Mouse (Mus musculus) limb, embryonic 13.5 days (tissue): ENCODE measurements at regions not wholly inside any gene's neighbourhood (a gene's known extent, or its start where the extent isn't known, plus 50 kb on each side); places are given as distances from the start of the nearest gene placed in this dataset.

Source experiments
- ATAC-seq: fragments of 200-750 bp; cut with Nextera tagmentation; 2 replicates; pipeline ENCODE4 v1.8.0; 2017; ENCODE audit warnings: low read depth, moderate number of reproducible peaks, moderate TSS enrichment; ENCODE audit not compliant: low FRiP score
- H3K27ac ChIP-seq: fragments of 300-500 bp; sonication (generic); 2 replicates; pipeline ENCODE4 v1.5.1; 2015; ENCODE audit warnings: inconsistent platforms, mild to moderate bottlenecking, moderate library complexity
- H3K27me3 ChIP-seq: fragments of 300-500 bp; sonication (generic); 2 replicates; pipeline ENCODE4 v1.6.1; 2015; ENCODE audit warnings: mild to moderate bottlenecking, inconsistent platforms
- H3K36me3 ChIP-seq: fragments of 300-500 bp; sonication (generic); 2 replicates; pipeline ENCODE4 v1.6.1; 2015; ENCODE audit warnings: inconsistent platforms, mild to moderate bottlenecking, moderate library complexity
- H3K4me1 ChIP-seq: fragments of 300-500 bp; sonication (generic); 2 replicates; pipeline ENCODE4 v1.6.1; 2015; ENCODE audit warnings: inconsistent platforms
- H3K4me2 ChIP-seq: fragments of 300-500 bp; sonication (generic); replicated peaks from 2 replicates; pipeline ENCODE4 v1.6.1; 2015; ENCODE audit warnings: inconsistent platforms, mild to moderate bottlenecking, moderate library complexity
- H3K4me3 ChIP-seq: fragments of 300-500 bp; sonication (generic); 2 replicates; pipeline ENCODE4 v1.5.1; 2015; ENCODE audit warnings: moderate library complexity, mild to moderate bottlenecking, inconsistent platforms
- H3K9ac ChIP-seq: fragments of 300-500 bp; sonication (generic); 2 replicates; pipeline ENCODE4 v1.6.1; 2015; ENCODE audit warnings: mild to moderate bottlenecking, inconsistent platforms
- H3K9me3 ChIP-seq: fragments of 300-500 bp; sonication (generic); 2 replicates; pipeline ENCODE4 v1.6.1; 2016; ENCODE audit warnings: inconsistent platforms
- WGBS: fragments of 180-500 bp; shearing (Covaris S2); methylation state at CpG from one replicate; pipeline ENCODE4 v1.1.7; 2015; 5-methylcytosine and 5-hydroxymethylcytosine counted together

DNA sequence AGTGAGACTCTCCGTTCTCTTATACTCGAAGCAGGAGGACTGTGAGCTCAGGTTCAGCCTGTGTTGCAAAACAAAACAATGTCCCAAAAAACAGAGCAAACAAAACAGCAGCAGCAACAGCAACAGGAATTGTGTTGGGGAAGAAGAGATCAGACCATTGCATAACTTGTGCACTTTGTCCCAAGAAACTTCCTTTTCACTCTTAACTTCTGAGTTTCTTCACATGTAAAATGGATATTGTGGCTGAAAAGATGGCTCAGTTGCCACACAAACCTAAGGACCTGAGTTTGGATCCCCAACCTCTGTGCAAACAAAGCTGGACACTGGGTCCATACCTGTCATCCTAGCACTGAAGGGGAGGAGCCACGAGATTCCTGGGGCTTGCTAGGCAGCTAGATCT lies 146.1 kb upstream of the Lyplal1 start:
- 79% methylated on average over 3 of the region's 3 CpGs for WGBS
- Histone ChIP-seq H3K4me2 (no peak overlapping the region), H3K9me3 (0 out of 2 replicates have a peak, but pooled peaks cover 4% of the 10 kb centered on the region), H3K4me1 (peaks cover 23% of the 10 kb centered on the region), H3K27me3 (no peaks in the 10 kb centered on the region), H3K27ac (no peak overlapping the region), H3K36me3 (no peaks in the 10 kb centered on the region), H3K9ac (no peak overlapping the region), H3K4me3 (no peak overlapping the region)
- no peak for ATAC-seq

DNA sequence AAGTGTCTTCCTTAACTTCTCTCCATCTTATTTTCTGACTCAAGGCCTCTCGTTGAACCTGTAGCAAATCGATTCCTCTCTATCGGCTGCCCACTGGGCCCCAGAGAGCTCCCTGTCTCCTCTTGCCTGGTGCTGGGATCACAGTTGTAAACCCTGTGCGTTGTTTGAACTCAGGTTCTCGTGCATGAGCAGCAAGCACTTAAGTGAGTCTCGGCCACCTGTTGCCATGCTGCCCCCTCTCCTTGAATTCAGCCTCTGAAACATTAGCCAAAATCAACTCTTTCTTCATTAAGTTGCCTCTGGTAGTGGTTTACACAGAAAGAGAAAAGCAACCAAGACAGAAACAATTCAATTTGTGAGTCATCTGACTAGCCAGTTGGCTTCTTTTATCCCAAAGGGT lies 144.9 kb upstream of the Lyplal1 start:
- Histone ChIP-seq H3K9me3 (0 out of 2 replicates have a peak, but pooled peaks cover 4% of the 10 kb centered on the region), H3K4me1 (peaks cover 25% of the 10 kb centered on the region), H3K27me3 (no peaks in the 10 kb centered on the region), H3K27ac (no peak overlapping the region), H3K36me3 (no peaks in the 10 kb centered on the region), H3K9ac (no peak overlapping the region), H3K4me3 (no peak overlapping the region), H3K4me2 (no peak overlapping the region)
- ATAC-seq, result no peak
- WGBS, result 68% methylated on average over 6 of the region's 6 CpGs

DNA sequence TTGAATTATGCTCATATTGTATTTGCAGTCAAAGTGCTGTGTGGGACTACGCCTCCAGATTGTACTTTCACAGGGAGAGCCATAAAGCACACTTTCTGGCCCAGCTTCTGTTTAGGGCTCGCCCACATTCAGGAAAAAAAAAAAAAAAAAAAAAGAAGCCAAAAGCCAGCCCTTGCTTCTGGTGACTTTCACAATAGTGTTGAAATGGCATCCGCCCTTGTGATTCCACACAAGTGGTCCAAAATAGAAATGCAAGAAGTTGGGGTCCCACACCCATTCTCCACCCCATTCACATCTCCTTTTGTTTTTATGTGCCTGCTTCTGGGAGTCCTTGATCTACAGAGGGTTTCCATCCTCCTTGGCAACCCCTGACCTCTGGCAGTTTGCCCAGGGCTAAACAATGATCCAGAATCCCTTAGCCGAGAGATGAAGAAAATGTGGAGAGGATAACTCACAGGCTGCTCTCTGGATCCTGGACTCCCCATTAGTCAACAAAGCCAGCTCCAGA lies 144.3 kb upstream of the Lyplal1 start:
- Histone ChIP-seq H3K27ac (no peak overlapping the region), H3K4me1 (peaks cover 31% of the 10 kb centered on the region), H3K4me2 (no peak overlapping the region), H3K9ac (no peak overlapping the region), H3K9me3 (0 out of 2 replicates have a peak, but pooled peaks cover 2% of the 10 kb centered on the region), H3K27me3 (no peaks in the 10 kb centered on the region), H3K36me3 (no peaks in the 10 kb centered on the region), H3K4me3 (no peak overlapping the region)
- WGBS, result 58% methylated on average over 4 of the region's 4 CpGs
- no peak; the same call in 1 of the 2 replicates for ATAC-seq

DNA sequence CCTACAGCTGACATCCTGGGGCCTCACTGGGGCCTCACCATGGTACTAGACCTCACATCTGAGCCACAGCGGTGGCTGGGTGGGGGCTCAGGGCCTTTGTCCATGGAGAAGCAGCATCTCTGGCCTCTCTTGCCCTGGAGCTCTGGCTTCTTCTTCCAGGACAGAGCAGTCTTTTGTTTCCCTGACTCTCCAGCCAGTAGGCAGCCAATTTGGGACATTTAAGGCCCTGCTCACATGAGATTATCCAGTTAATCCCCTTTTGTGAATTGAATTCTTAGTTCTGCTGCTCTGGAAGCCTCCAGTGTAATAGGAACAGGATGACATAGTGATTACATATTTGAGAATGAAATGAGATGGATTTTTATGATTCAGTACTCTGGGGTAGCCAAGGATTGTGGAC lies 140.5 kb upstream of the Lyplal1 start:
- no peak for ATAC-seq

DNA sequence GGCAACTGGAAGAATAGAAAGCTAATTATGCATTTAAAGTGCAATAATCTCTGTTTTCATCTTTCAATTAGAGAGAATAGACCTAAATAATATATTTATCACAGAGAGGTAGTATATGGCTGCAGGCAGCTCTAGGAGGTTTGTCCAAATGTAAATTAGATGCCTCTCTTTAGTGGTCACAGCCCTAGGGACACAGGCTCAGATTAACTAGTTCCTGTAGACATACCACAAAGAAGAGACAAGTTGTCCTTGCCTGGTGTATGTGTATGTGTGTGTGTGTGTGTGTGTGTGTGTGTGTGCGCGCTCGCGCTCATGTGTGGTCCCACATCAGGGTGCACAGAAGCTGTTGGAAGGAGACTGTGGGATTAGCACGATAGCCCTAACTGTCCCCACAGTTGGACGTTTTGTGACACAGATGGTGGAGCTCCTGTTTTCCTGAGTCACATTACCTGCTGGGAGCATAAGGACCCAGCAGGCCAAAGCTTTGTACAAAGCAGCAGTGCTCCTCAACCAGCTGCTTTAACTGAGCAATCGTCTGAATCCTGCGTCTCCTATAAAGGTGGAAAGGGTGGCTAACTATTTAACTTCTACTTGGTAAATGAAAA lies 138.5 kb upstream of the Lyplal1 start:
- 60% methylated on average over 8 of the region's 8 CpGs for WGBS
- Histone ChIP-seq H3K4me3 (no peak overlapping the region), H3K4me2 (no peak overlapping the region), H3K27ac (peak overlapping the region; percentile 10; the same call in 1 of the 2 replicates), H3K4me1 (peaks cover 35% of the 10 kb centered on the region), H3K9me3 (no peaks in the 10 kb centered on the region), H3K27me3 (no peaks in the 10 kb centered on the region), H3K9ac (no peak overlapping the region), H3K36me3 (no peaks in the 10 kb centered on the region)
- ATAC-seq, result no peak

More for the DNA sequence above, 140.5 kb upstream of the Lyplal1 start:
- no peak overlapping the region for H3K4me3 ChIP-seq
- H3K36me3 ChIP-seq, result no peaks in the 10 kb centered on the region
- peaks cover 46% of the 10 kb centered on the region for H3K4me1 ChIP-seq
- 69% methylated on average over 1 of the region's 1 CpGs for WGBS
- no peaks in the 10 kb centered on the region for H3K27me3 ChIP-seq
- H3K9ac ChIP-seq, result no peak overlapping the region
- H3K9me3 ChIP-seq, result no peaks in the 10 kb centered on the region
- H3K27ac ChIP-seq, result no peak overlapping the region
- H3K4me2 ChIP-seq, result no peak overlapping the region

DNA sequence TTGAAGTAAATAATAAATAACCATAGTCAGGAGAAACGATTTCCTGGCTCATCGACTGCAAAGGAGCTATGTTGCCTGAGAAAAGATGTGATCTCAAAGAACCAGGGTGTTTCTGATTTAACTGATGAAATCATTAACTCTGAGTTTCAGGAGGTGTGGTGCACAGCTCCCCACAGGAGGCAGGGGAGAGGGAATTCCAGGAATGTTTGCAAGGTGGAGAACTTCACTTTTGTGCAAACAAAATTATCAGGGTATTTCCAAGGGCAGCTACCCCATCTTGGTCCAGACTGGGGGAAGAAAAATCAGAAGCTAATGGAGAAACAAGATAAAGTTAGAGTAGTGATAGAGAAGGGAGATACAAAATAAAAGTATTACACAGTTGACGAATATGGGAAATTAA lies 137.4 kb upstream of the Lyplal1 start:
- Histone ChIP-seq H3K27me3 (no peaks in the 10 kb centered on the region), H3K9me3 (no peaks in the 10 kb centered on the region), H3K9ac (no peak overlapping the region), H3K4me2 (no peak overlapping the region), H3K36me3 (no peaks in the 10 kb centered on the region), H3K4me1 (peaks cover 40% of the 10 kb centered on the region), H3K4me3 (no peak overlapping the region), H3K27ac (no peak overlapping the region)
- WGBS, result 47% methylated on average over 3 of the region's 3 CpGs
- ATAC-seq, result no peak

DNA sequence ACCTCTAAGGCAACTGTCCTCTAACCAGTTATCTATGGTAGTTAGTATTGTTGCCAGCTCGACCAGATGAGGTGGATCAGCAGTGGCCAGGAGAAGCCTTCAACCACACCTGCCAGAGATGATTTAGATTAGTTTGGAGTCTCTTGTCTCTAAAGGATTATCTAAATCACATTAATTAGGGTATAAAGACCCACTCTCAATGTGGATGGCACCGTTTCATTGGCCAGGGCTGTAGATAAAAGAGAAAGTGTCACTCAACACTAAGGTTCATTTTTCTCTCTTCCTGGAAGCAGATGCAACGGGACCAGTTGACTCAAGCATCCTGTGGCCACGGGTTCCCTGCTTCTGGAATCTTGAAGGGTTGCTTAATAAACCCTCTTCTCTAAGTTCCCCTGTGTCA lies 135.4 kb upstream of the Lyplal1 start:
- no peak overlapping the region for H3K9ac ChIP-seq
- H3K9me3 ChIP-seq, result no peaks in the 10 kb centered on the region
- 62% methylated on average over 4 of the region's 4 CpGs for WGBS
- H3K4me1 ChIP-seq, result peaks cover 40% of the 10 kb centered on the region
- H3K4me3 ChIP-seq, result no peak overlapping the region
- H3K27me3 ChIP-seq, result no peaks in the 10 kb centered on the region
- no peaks in the 10 kb centered on the region for H3K36me3 ChIP-seq
- no peak for ATAC-seq
- H3K4me2 ChIP-seq, result no peak overlapping the region
- no peak overlapping the region for H3K27ac ChIP-seq

DNA sequence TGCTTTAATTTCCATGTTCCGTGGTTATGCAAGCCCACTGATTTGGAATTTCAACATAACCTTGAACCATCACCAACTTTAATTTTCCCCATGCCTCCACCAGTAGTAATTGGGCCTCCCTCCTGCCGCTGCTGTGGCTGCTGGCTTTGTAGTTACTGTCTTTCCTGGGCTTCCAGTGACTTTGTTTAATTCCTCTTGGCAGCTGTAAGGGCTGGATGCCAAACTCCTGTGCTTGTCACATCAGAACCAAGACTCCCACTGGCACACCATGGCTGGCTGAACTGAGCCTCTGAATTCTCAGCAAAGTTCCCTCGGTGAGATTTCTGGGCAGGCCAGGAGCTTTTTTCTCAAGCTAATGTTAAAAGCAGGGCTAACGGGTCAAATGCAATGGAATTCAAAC lies 133.2 kb upstream of the Lyplal1 start:
- ATAC-seq, result no peak
- Histone ChIP-seq H3K4me2 (no peak overlapping the region), H3K4me3 (no peak overlapping the region), H3K9me3 (no peaks in the 10 kb centered on the region), H3K27me3 (no peaks in the 10 kb centered on the region), H3K36me3 (no peaks in the 10 kb centered on the region), H3K4me1 (peaks cover 17% of the 10 kb centered on the region), H3K27ac (0 out of 2 replicates have a peak overlapping the region, but pooled peaks have one; percentile 15), H3K9ac (no peak overlapping the region)
- 28% methylated on average over 4 of the region's 4 CpGs for whole genome bisulfite sequencing

DNA sequence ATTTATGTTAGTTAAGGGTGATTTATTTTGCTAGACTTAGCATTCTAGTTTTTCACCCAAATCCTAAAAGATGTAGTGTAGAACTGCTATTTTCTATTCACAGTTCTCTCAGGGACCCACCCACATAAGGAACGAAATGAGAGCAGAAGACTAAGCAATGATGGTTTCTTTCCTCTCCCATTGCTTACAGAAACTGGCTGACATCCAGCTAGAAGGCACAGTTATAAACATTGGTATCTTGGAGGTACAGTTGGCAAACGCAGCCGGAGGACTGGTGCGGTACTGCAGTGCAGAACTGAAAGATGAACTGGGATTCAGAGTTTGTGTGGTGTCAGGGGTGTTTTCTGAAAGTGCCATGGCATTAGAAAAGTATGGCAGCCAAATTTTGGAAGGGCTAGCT lies 132.1 kb upstream of the Lyplal1 start:
- Histone ChIP-seq H3K27ac (no peak overlapping the region), H3K9me3 (no peaks in the 10 kb centered on the region), H3K9ac (no peak overlapping the region), H3K36me3 (no peaks in the 10 kb centered on the region), H3K4me1 (peaks cover 8% of the 10 kb centered on the region), H3K4me3 (no peak overlapping the region), H3K4me2 (no peak overlapping the region), H3K27me3 (no peaks in the 10 kb centered on the region)
- no peak for ATAC-seq
- 93% methylated on average over 4 of the region's 4 CpGs for WGBS

DNA sequence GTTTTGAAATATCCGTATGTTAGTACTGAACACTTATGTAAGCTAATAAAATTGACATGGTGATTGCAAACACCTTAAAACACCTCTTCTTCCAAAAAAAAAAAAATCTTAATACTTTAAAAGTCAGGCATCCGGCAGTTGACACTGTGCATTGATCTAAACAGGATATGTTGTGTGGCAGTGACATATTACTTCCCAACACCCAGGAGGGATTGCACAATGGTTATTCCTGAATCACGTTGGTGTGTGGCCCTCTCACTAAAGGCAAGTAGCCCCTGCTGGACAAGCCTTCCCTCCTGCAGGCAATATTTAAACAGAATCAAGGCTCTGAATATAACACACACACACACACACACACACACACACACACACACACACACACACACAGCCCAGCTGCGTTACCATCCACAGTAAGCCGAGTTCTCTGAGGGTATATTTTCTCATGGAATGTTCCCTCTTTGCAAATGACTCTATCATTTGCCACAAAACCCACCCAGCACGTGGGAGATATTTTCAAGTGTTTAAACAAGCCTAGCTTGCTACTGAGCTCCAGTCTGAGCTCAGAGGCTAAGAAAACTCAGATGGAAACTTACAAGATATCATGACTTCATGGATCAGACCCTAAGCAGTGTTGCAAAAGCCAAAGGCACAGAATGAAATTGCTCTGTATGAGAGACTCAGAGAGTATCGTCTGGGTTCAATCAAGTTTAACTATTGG lies 128.8 kb upstream of the Lyplal1 start:
- WGBS, result 50% methylated on average over 7 of the region's 7 CpGs
- H3K36me3 ChIP-seq, result no peaks in the 10 kb centered on the region
- no peaks in the 10 kb centered on the region for H3K27me3 ChIP-seq
- no peak overlapping the region for H3K27ac ChIP-seq
- ATAC-seq, result no peak
- peaks cover 7% of the 10 kb centered on the region for H3K4me1 ChIP-seq
- H3K9ac ChIP-seq, result no peak overlapping the region
- no peak overlapping the region for H3K4me2 ChIP-seq
- H3K9me3 ChIP-seq, result no peaks in the 10 kb centered on the region
- H3K4me3 ChIP-seq, result no peak overlapping the region

DNA sequence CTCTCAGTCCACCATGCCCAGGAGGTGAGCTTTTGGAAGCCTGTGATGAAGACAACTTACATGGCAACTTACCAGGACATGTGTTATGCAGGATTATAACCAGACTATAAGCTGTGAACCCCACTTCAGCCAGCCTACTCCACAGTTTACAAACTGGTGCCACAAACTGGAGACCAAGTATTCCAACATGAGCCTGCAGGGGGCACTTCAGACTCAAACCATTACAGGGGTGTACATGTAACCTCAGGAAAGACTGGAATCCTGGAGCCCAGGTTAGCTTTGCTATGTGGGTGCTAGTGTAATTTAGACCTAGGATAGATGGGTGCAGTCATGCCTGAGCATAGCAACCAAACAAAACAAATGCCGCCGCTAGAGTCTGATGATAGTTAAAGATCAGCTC lies 124.0 kb upstream of the Lyplal1 start:
- no peaks in the 10 kb centered on the region for H3K27me3 ChIP-seq
- no peak for ATAC-seq

DNA sequence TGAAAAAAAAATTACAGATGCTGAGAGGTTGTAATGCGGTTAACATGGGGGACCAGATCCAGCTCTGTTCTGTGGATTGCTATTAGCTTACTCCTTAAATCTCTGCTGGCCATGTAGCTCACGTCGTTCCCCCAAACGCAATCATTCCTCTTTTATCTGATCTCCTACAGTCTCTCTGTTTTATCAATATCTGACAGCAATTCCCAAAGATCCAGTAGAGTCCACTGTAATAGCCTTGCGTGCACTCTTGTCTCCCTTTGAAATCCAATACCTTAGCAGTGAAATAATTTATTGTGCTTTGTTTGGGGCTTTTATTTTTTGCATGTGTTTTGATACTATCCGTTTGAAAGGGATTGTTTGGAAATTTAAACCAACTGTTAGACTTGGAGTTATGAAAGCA lies 120.4 kb upstream of the Lyplal1 start:
- Histone ChIP-seq H3K36me3 (no peaks in the 10 kb centered on the region), H3K27me3 (no peaks in the 10 kb centered on the region), H3K9me3 (no peaks in the 10 kb centered on the region), H3K4me2 (no peak overlapping the region), H3K4me3 (no peak overlapping the region), H3K27ac (peak overlapping the region; percentile 44; the same call in 1 of the 2 replicates), H3K9ac (no peak overlapping the region), H3K4me1 (peaks cover 23% of the 10 kb centered on the region)
- ATAC-seq, result peak; percentile 40; the same call in 1 of the 2 replicates
- 33% methylated on average over 6 of the region's 6 CpGs for WGBS

More for the DNA sequence above, 124.0 kb upstream of the Lyplal1 start:
- 95% methylated on average over 2 of the region's 2 CpGs for WGBS
- H3K36me3 ChIP-seq, result no peaks in the 10 kb centered on the region
- no peak overlapping the region for H3K4me3 ChIP-seq
- H3K4me2 ChIP-seq, result no peak overlapping the region
- H3K9me3 ChIP-seq, result no peaks in the 10 kb centered on the region
- no peak overlapping the region for H3K9ac ChIP-seq
- no peak overlapping the region for H3K27ac ChIP-seq
- H3K4me1 ChIP-seq, result peaks cover 25% of the 10 kb centered on the region
